Mouse (Mus musculus): ENCODE data around the gene Rbm48. TPM values are rescaled to one million over a fixed set of nuclear protein-coding genes. Genes with fewer than 3 reads are reported as not detected.
"Not testable (repeated sequence)": the region's sequence is repeated elsewhere in the genome, so short reads cannot be mapped to it uniquely, and the experiment has no call there.

The Rbm48 gene
- total RNA-seq (2021): 10 to 100 TPM; 12.6 to 13.9 TPM
- long read RNA-seq, transcript Rbm48-201 (5 exons, 2,368 nt): major isoform, 8 of 8 reads
- long read RNA-seq, partial matches to known transcripts: 0 of 8 reads
- long read RNA-seq, other reads (novel, unspliced or antisense): 0 of 8 reads

- peak; percentile 73 to 87 for DNase-seq (ENCODE audit: low spot score in 2 of 2)
Observed at GRCm38 (mm10) chr5:3596399-3596766, at the start of gene Rbm48. Gene Rbm48 (minus strand): TSS chr5:3596585.

- DNase-seq (ENCODE audit: low spot score in 2 of 2): no peak
Observed at GRCm38 (mm10) chr5:3645326-3645725, 48.9 kb upstream of the Rbm48 start.

- no peak for DNase-seq (ENCODE audit: low spot score in 2 of 2)
Observed at GRCm38 (mm10) chr5:3644621-3645020, 48.2 kb upstream of the Rbm48 start.

- no peak for DNase-seq (ENCODE audit: low spot score in 2 of 2)
Observed at GRCm38 (mm10) chr5:3635286-3635685, 38.9 kb upstream of the Rbm48 start.

GRCm38 (mm10) chr5:3633951-3634350 is 37.6 kb upstream of the Rbm48 start:
- DNase-seq (ENCODE audit: low spot score in 2 of 2): no peak

GRCm38 (mm10) chr5:3633315-3633714 is 36.9 kb upstream of the Rbm48 start:
- no peak for DNase-seq (ENCODE audit: low spot score in 2 of 2)

- no peak for DNase-seq (ENCODE audit: low spot score in 2 of 2)
Observed at GRCm38 (mm10) chr5:3632285-3632684, 35.9 kb upstream of the Rbm48 start.

GRCm38 (mm10) chr5:3631512-3632271 is 35.3 kb upstream of the Rbm48 start:
- DNase-seq (ENCODE audit: low spot score in 2 of 2): no peak

GRCm38 (mm10) chr5:3630055-3630454 is 33.7 kb upstream of the Rbm48 start:
- no peak for DNase-seq (ENCODE audit: low spot score in 2 of 2)

- no peak for DNase-seq (ENCODE audit: low spot score in 2 of 2)
Observed at GRCm38 (mm10) chr5:3620486-3620885, 24.1 kb upstream of the Rbm48 start.

- DNase-seq (ENCODE audit: low spot score in 2 of 2): not testable (repeated sequence)
Observed at GRCm38 (mm10) chr5:3611835-3612234, 15.4 kb upstream of the Rbm48 start.

GRCm38 (mm10) chr5:3609241-3609640 is 12.9 kb upstream of the Rbm48 start:
- DNase-seq (ENCODE audit: low spot score in 2 of 2): no peak

GRCm38 (mm10) chr5:3607114-3607513 is 10.7 kb upstream of the Rbm48 start:
- no peak for DNase-seq (ENCODE audit: low spot score in 2 of 2)

- DNase-seq (ENCODE audit: low spot score in 2 of 2): no peak
Observed at GRCm38 (mm10) chr5:3600790-3601189, 4.4 kb upstream of the Rbm48 start.

GRCm38 (mm10) chr5:3600298-3600697 is 3.9 kb upstream of the Rbm48 start:
- DNase-seq (ENCODE audit: low spot score in 2 of 2): no peak

- no peak for DNase-seq (ENCODE audit: low spot score in 2 of 2)
Observed at GRCm38 (mm10) chr5:3598766-3599165, 2.4 kb upstream of the Rbm48 start.

- DNase-seq (ENCODE audit: low spot score in 2 of 2): no peak
Observed at GRCm38 (mm10) chr5:3597171-3597570, 786 bp upstream of the Rbm48 start.

GRCm38 (mm10) chr5:3595693-3596398 is 539 bp downstream of the Rbm48 start, which contains the start of gene Pex1:
Gene Pex1 (plus strand): TSS chr5:3596066.
- DNase-seq (ENCODE audit: low spot score in 2 of 2): peak; percentile 96 to 97

- DNase-seq (ENCODE audit: low spot score in 2 of 2): no peak
Observed at GRCm38 (mm10) chr5:3579066-3579465, 17.3 kb downstream of the Rbm48 start.

GRCm38 (mm10) chr5:3577939-3578338 is 18.4 kb downstream of the Rbm48 start:
- DNase-seq (ENCODE audit: low spot score in 2 of 2): no peak

- DNase-seq (ENCODE audit: low spot score in 2 of 2): no peak
Observed at GRCm38 (mm10) chr5:3574825-3575224, 21.6 kb downstream of the Rbm48 start.

- DNase-seq (ENCODE audit: low spot score in 2 of 2): no peak
Observed at GRCm38 (mm10) chr5:3571266-3571665, 25.1 kb downstream of the Rbm48 start, which contains the start of gene 1700109H08Rik. Gene 1700109H08Rik (plus strand): TSS chr5:3571566.
